Mouse (Mus musculus): ENCODE measurements around the gene Foxb2.

- TF ChIP-seq POLR2A (IDR thresholded peaks at IDR 0.05; ENCODE audit: borderline replicate concordance, extremely low read depth, insufficient read depth, insufficient read length, poor library complexity, severe bottlenecking) (no peak), CTCF (IDR thresholded peaks at IDR 0.05; ENCODE audit: borderline replicate concordance, extremely low read depth, insufficient read depth, insufficient read length) (no peak)
Observed at GRCm38 (mm10) chr19:16873942-16874861, 597 bp upstream of the Foxb2 start.
